Mouse (Mus musculus): ENCODE results near the gene Wdr38. TPM values are rescaled to one million over a fixed set of nuclear protein-coding genes. Genes with fewer than 3 reads are reported as not detected.

The Wdr38 gene
- polyA plus RNA-seq, 1 experiment from 2014 or later, result 0.91 TPM

Other genes with a start within 250 kb of the Wdr38 start
- gene Nr6a1, start 69.8 kb upstream of the Wdr38 start, polyA plus RNA-seq (2016; fragmentation: Nextera tagmentation; extraction: Ambion mirVana), result 1.2 and 1.3 TPM in 2 replicates
- 6.8 and 8.4 TPM in 2 replicates for gene Olfml2a, start 65.5 kb upstream of the Wdr38 start, polyA plus RNA-seq (2016; fragmentation: Nextera tagmentation; extraction: Ambion mirVana)
- gene Arpc5l, start 7.9 kb downstream of the Wdr38 start, polyA plus RNA-seq (2016; fragmentation: Nextera tagmentation; extraction: Ambion mirVana), result 81.7 and 82.3 TPM in 2 replicates
- gene Rpl35, start 8.1 kb downstream of the Wdr38 start, polyA plus RNA-seq (2016; fragmentation: Nextera tagmentation; extraction: Ambion mirVana), result 733 and 779 TPM in 2 replicates
- gene Golga1, start 68.1 kb downstream of the Wdr38 start, polyA plus RNA-seq (2016; fragmentation: Nextera tagmentation; extraction: Ambion mirVana), result 22.0 and 23.3 TPM in 2 replicates
- 6.2 and 7.6 TPM in 2 replicates for gene Scai, start 193.3 kb downstream of the Wdr38 start, polyA plus RNA-seq (2016; fragmentation: Nextera tagmentation; extraction: Ambion mirVana)
- gene Ppp6c, start 229.0 kb downstream of the Wdr38 start, polyA plus RNA-seq (2016; fragmentation: Nextera tagmentation; extraction: Ambion mirVana), result 55.3 and 55.9 TPM in 2 replicates

Measured in heart, embryonic 12.5 days (tissue).